Mouse (Mus musculus) midbrain, embryonic 16.5 days (tissue): ENCODE data around the gene Hnf1b. TPM values are rescaled to one million over a fixed set of nuclear protein-coding genes. Genes with fewer than 3 reads are reported as not detected.

ENCODE experiments used
- ATAC-seq: fragments of 200-750 bp; cut with Nextera tagmentation; 2 replicates; pipeline ENCODE4 v1.8.0; 2017; ENCODE audit warnings: moderate TSS enrichment
- H3K27ac ChIP-seq: fragments of 300-500 bp; sonication (generic); 2 replicates; pipeline ENCODE4 v1.5.1; 2014; ENCODE audit warnings: mild to moderate bottlenecking, low read length, mixed read lengths
- H3K27me3 ChIP-seq: fragments of 300-500 bp; sonication (generic); 2 replicates; pipeline ENCODE4 v1.6.1; 2014; ENCODE audit warnings: low read depth, low read length, mixed read lengths; ENCODE audit not compliant: control insufficient read depth, insufficient read depth
- H3K36me3 ChIP-seq: fragments of 300-500 bp; sonication (generic); 2 replicates; pipeline ENCODE4 v1.6.1; 2014; ENCODE audit warnings: mild to moderate bottlenecking, low read length, moderate library complexity, mixed read lengths; ENCODE audit not compliant: control insufficient read depth, insufficient read depth
- H3K4me1 ChIP-seq: fragments of 300-500 bp; sonication (generic); 2 replicates; pipeline ENCODE4 v1.6.1; 2014; ENCODE audit warnings: mild to moderate bottlenecking, low read length, mixed read lengths; ENCODE audit not compliant: control insufficient read depth, insufficient read depth
- H3K4me2 ChIP-seq: fragments of 300-500 bp; sonication (generic); 2 replicates; pipeline ENCODE4 v1.6.1; 2014; ENCODE audit warnings: mild to moderate bottlenecking, low read length, mixed read lengths
- H3K4me3 ChIP-seq: fragments of 300-500 bp; sonication (generic); 2 replicates; pipeline ENCODE4 v1.5.1; 2014; ENCODE audit warnings: low read depth, mild to moderate bottlenecking, low read length, moderate library complexity, mixed read lengths
- H3K9ac ChIP-seq: fragments of 300-500 bp; sonication (generic); 2 replicates; pipeline ENCODE4 v1.6.1; 2014; ENCODE audit warnings: low read depth, low read length, mixed read lengths
- H3K9me3 ChIP-seq: fragments of 300-500 bp; sonication (generic); replicated peaks from 2 replicates; pipeline ENCODE4 v1.6.1; 2014; ENCODE audit warnings: mild to moderate bottlenecking, low read length, mixed read lengths; ENCODE audit not compliant: control insufficient read depth, poor library complexity, severe bottlenecking
- WGBS: fragments of 180-500 bp; shearing (Covaris S2); extraction: QIAGEN DNeasy Blood & Tissue Kit; methylation state at CpG from one replicate; pipeline ENCODE4 v1.1.7; 2014; 5-methylcytosine and 5-hydroxymethylcytosine counted together
- polyA plus RNA-seq: library from polyadenylated mRNA; unstranded; fragments of >200 nt; fragmentation: Nextera tagmentation; extraction: Ambion mirVana; gene quantifications from 2 replicates; pipeline ENCODE4 v1.2.1, GENCODE M21; 2015

Gene Hnf1b
- polyA plus RNA-seq, 1 experiment from 2014 or later, result 0.13 TPM

DNA sequence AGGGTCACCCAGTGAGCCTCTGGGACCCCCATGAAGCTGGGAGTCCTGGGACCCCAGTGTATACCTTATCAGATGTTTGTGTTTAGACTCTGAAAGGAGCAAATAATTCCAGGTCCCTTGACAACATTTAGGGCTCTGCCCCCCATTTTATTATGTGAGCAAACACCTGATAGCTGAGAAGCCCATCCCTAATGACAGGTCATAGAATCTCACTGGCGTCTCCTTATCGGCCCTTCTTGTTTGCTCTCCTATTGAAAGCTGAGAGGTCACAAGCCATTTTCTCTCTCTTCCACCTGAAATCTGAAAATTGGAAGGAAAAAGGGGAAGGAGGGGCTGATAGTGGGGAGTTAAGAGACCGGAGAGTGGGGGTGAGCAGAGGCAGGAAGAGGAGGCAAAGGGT, 52.9 kb downstream of the Hnf1b start:
- H3K4me2 ChIP-seq, result no peak overlapping the region
- no peaks in the 10 kb centered on the region for H3K9me3 ChIP-seq
- WGBS, result 92% methylated on average over 3 of the region's 3 CpGs
- no peaks in the 10 kb centered on the region for H3K27me3 ChIP-seq
- H3K36me3 ChIP-seq, result no peaks in the 10 kb centered on the region
- H3K4me1 ChIP-seq, result no peaks in the 10 kb centered on the region
- no peak for ATAC-seq
- no peak overlapping the region for H3K27ac ChIP-seq
- H3K4me3 ChIP-seq, result no peak overlapping the region
- H3K9ac ChIP-seq, result no peak overlapping the region

DNA sequence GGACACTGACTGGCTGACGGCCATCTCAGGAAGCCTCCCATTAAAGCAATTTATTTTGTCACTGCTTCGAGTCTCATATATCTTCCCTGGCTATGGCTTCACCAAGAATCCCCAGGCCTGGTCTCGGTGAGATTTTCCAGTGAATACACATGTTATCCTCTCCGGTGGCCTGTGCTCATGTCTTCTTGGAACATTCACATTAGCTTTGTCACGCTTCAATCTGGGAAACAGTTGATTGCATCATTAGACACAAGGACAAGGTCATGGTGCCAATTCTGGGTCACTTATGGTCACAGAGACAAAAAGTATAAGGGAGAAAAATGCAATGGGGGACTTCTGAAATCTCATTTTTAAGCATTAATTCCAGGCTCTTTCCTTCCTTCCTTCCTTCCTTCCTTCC, 55.9 kb downstream of the Hnf1b start:
- no peak for ATAC-seq
- no peaks in the 10 kb centered on the region for H3K4me1 ChIP-seq
- H3K9me3 ChIP-seq, result no peaks in the 10 kb centered on the region

DNA sequence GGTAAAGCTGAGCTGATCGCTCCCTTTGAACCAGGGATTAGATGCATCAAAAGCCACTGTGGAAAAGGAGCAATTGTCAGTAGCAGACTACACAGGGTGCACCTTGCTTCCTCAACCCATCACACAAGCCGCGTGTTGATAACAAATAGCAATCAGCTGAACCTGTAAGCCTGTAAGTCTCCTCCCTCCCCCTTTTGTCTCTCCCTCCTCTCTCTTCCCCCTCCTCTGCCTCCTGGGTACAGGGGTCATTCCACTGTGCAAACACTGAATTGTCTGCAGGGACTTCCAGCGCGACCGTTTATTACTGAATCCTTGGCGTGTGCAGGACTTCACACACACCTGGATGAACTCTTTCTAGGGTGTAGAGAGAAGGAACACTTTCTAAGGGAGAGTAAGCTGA, 58.5 kb downstream of the Hnf1b start:
- Histone ChIP-seq H3K4me3 (no peak overlapping the region), H3K9me3 (no peaks in the 10 kb centered on the region), H3K36me3 (no peaks in the 10 kb centered on the region), H3K4me2 (no peak overlapping the region), H3K27ac (no peak overlapping the region), H3K9ac (no peak overlapping the region), H3K27me3 (no peaks in the 10 kb centered on the region), H3K4me1 (no peaks in the 10 kb centered on the region)
- WGBS, result 12% methylated on average over 7 of the region's 7 CpGs
- no peak for ATAC-seq

More for the DNA sequence above, 55.9 kb downstream of the Hnf1b start:
- H3K9ac ChIP-seq, result no peak overlapping the region
- H3K27me3 ChIP-seq, result no peaks in the 10 kb centered on the region
- WGBS, result 74% methylated on average over 5 of the region's 5 CpGs
- no peak overlapping the region for H3K27ac ChIP-seq
- no peak overlapping the region for H3K4me3 ChIP-seq
- H3K36me3 ChIP-seq, result no peaks in the 10 kb centered on the region
- no peak overlapping the region for H3K4me2 ChIP-seq

DNA sequence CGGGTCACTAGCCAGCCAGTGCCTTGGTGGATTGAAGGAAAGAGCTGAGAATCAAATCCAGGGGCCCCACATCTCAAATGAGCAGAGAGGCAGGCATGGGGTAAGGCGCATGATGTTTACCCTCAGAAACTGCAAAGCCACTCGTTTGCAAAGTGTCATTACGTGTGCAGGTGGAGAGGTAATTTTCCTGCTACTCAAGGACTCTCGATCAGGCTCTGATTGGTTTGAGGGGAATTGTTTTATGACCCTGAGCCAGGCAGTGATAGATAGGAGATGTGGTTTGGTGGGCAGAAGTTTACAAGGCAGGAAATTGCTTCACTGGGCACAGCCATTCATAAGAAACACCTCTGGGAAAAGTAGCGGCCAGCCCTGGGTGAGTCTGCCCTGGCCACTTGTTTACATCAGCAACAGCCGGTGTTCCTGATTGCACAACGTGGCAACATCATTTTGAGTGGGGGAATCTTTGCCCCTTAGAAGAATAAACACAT, 64.0 kb downstream of the Hnf1b start:
- no peaks in the 10 kb centered on the region for H3K27me3 ChIP-seq
- no peak overlapping the region for H3K27ac ChIP-seq
- 77% methylated on average over 8 of the region's 8 CpGs for WGBS
- H3K36me3 ChIP-seq, result no peaks in the 10 kb centered on the region
- H3K4me1 ChIP-seq, result no peaks in the 10 kb centered on the region
- H3K4me2 ChIP-seq, result no peak overlapping the region
- no peak for ATAC-seq
- H3K4me3 ChIP-seq, result no peak overlapping the region
- H3K9ac ChIP-seq, result no peak overlapping the region
- H3K9me3 ChIP-seq, result no peaks in the 10 kb centered on the region

- Histone ChIP-seq H3K9ac (no peak overlapping the region), H3K36me3 (no peaks in the 10 kb centered on the region), H3K27ac (no peak overlapping the region), H3K9me3 (no peaks in the 10 kb centered on the region), H3K4me3 (no peak overlapping the region), H3K4me1 (no peaks in the 10 kb centered on the region), H3K4me2 (no peak overlapping the region), H3K27me3 (no peaks in the 10 kb centered on the region)
- ATAC-seq, result no peak
- WGBS, result 95% methylated on average over 4 of the region's 4 CpGs
Measured at GRCm38 (mm10) chr11:83914501-83914900, 64.6 kb downstream of the Hnf1b start.

DNA sequence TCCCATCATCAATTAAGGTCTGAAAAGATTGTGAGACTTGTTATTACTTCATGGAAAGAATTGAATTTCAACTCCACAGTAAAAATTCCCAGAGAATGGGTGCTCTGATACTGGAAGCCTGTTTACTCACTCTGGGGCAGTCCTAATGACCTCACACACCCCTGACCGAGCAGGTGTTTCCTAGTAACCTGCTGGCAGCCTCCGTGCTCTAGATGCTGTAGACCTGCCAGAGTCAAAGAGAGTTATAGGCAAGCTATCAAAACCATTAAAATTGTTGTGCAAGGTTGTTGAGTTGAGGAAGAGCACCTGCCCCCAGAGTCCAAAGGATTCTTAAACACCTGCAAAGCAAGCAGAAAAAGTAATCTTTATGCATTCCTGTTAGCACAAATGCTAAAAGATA, 72.7 kb downstream of the Hnf1b start:
- WGBS, result 83% methylated on average over 2 of the region's 2 CpGs
- H3K27ac ChIP-seq, result no peak overlapping the region
- no peak overlapping the region for H3K4me3 ChIP-seq
- no peak for ATAC-seq
- H3K36me3 ChIP-seq, result no peaks in the 10 kb centered on the region
- H3K9ac ChIP-seq, result no peak overlapping the region
- no peak overlapping the region for H3K4me2 ChIP-seq
- no peaks in the 10 kb centered on the region for H3K27me3 ChIP-seq
- no peaks in the 10 kb centered on the region for H3K9me3 ChIP-seq
- H3K4me1 ChIP-seq, result no peaks in the 10 kb centered on the region

- Histone ChIP-seq H3K27me3 (no peaks in the 10 kb centered on the region), H3K4me2 (no peak overlapping the region), H3K4me3 (no peak overlapping the region), H3K9ac (no peak overlapping the region), H3K27ac (no peak overlapping the region), H3K36me3 (no peaks in the 10 kb centered on the region), H3K4me1 (no peaks in the 10 kb centered on the region), H3K9me3 (no peaks in the 10 kb centered on the region)
- no peak for ATAC-seq
- WGBS, result 62% methylated on average over 3 of the region's 3 CpGs
Measured at GRCm38 (mm10) chr11:83927097-83927496, 77.2 kb downstream of the Hnf1b start.

DNA sequence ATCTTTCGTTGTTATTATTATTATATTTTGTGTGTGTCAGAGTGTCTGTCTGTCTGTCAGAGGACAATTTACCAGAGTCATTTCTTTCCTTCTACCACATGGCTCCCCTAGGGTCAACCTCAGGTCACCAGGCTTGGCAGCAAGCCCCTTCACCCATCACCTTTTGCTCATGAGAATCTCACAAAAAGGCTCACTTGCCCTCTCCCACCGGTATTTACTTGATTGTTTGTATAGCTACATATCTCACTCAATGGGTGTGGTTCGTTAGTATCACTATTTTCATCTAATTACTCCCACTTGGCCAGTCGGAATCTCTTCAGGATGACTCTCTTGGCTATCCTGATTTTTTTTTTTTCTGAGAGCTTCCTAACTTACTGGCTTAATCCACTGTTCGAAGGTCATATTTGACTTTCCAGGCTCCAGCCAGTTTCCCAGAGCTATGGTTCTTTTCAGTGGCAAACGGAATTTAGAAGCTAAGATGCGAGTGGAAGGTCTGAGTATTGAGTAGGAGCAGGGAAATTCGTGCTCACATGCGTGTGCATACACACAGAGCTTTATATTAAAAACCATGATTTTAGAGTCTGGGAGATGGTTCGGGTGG, 82.7 kb downstream of the Hnf1b start:
- no peak for ATAC-seq

DNA sequence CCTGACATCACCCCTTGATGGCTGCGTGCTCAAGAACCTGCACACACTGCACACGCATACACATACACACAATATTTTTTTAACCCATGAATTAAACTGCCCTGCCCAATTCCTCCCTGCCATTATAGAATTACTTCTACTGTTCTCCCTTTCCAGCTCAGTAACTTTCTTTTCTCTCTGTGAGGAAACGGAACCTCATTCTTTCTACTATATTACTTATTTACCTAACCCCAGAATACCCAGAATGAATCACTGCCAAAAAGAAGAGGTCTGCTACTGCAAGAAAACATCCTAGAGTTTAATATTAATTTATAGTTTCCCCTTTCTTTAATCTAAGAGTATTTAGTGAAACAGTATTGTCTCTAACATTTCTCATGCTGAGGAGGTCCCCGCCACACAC, 83.5 kb downstream of the Hnf1b start:
- H3K4me3 ChIP-seq, result no peak overlapping the region
- H3K4me2 ChIP-seq, result no peak overlapping the region
- no peak overlapping the region for H3K27ac ChIP-seq
- H3K4me1 ChIP-seq, result no peaks in the 10 kb centered on the region
- H3K9me3 ChIP-seq, result no peaks in the 10 kb centered on the region
- H3K9ac ChIP-seq, result no peak overlapping the region
- H3K27me3 ChIP-seq, result no peaks in the 10 kb centered on the region
- WGBS, result 91% methylated on average over 4 of the region's 4 CpGs
- H3K36me3 ChIP-seq, result no peaks in the 10 kb centered on the region
- no peak for ATAC-seq

More for the DNA sequence above, 82.7 kb downstream of the Hnf1b start:
- WGBS, result 85% methylated on average over 10 of the region's 10 CpGs
- H3K9me3 ChIP-seq, result no peaks in the 10 kb centered on the region
- H3K4me1 ChIP-seq, result no peaks in the 10 kb centered on the region
- H3K36me3 ChIP-seq, result no peaks in the 10 kb centered on the region
- H3K27ac ChIP-seq, result no peak overlapping the region
- H3K4me2 ChIP-seq, result no peak overlapping the region
- no peaks in the 10 kb centered on the region for H3K27me3 ChIP-seq
- H3K9ac ChIP-seq, result no peak overlapping the region
- H3K4me3 ChIP-seq, result no peak overlapping the region
